Mouse (Mus musculus) E14TG2a.4 (cell line): ENCODE data around the gene Cyb5d1.

Experiments
- H3K27me3 ChIP-seq: 2 replicates; pipeline ENCODE4 v1.6.1; 2014; ENCODE audit warnings: low read length, control low read depth; ENCODE audit not compliant: insufficient read depth
- H3K36me3 ChIP-seq: 2 replicates; pipeline ENCODE4 v1.6.1; 2014; ENCODE audit warnings: low read length, control low read depth; ENCODE audit not compliant: insufficient read depth
- H3K4me1 ChIP-seq: replicated peaks from 2 replicates; pipeline ENCODE4 v1.6.1; 2014; ENCODE audit warnings: low read depth, low read length, control low read depth
- H3K4me3 ChIP-seq: replicated peaks from 2 replicates; pipeline ENCODE4 v1.5.1; 2014; ENCODE audit warnings: mild to moderate bottlenecking, low read length
- H3K9me3 ChIP-seq: 2 replicates; pipeline ENCODE4 v1.6.1; 2014; ENCODE audit warnings: low read length, control low read depth
- CTCF ChIP-seq: conservative IDR thresholded peaks from 2 replicates; pipeline ENCODE4 v1.5.1; 2014; ENCODE audit warnings: low read length
- NANOG ChIP-seq: IDR thresholded peaks from 2 replicates; pipeline ENCODE4 v1.6.1; 2014; ENCODE audit warnings: borderline replicate concordance, low read length, mixed read lengths
- POU5F1 ChIP-seq: IDR thresholded peaks from 2 replicates; pipeline ENCODE4 v1.6.1; 2014; ENCODE audit warnings: low read length, borderline replicate concordance

Cyb5d1 gene

DNA sequence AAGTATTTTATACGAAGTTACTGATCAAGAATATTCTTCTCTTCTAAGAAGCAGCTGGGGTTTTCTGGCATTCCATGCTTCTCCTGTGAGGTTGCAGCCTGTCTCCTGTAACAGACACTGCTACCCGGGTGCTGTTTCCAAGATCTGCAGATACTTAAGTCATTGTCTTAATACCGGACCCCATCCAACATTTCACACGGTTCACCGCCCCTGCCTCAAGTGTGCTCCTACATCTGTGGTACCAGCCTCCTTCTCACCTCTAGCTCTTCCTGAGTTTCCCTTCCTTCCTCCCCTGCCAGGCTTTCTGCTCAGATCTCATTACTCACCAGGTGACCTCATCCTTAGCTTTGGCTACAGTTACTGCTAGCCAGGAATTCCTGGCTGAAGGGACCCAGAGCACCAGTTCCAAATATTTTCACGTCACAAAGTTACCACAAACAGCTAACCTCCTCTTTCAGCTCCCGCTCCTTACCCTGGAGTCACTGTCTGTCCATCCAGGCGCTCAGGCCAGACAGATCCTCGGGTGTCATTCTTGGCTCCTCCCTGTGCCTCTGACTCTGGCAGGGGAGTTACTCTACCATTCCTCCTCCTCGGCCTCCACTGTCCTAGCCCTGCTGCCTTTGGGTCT is 12.8 kb downstream of the Cyb5d1 start:
- TF ChIP-seq CTCF (no peak), POU5F1 (no peak), NANOG (no peak)
- Histone ChIP-seq H3K27me3 (no peaks in the 10 kb centered on the region), H3K9me3 (no peaks in the 10 kb centered on the region), H3K36me3 (peaks cover 3% of the 10 kb centered on the region; the same call in 1 of the 2 replicates), H3K4me3 (no peak overlapping the region), H3K4me1 (peaks cover 7% of the 10 kb centered on the region)

DNA sequence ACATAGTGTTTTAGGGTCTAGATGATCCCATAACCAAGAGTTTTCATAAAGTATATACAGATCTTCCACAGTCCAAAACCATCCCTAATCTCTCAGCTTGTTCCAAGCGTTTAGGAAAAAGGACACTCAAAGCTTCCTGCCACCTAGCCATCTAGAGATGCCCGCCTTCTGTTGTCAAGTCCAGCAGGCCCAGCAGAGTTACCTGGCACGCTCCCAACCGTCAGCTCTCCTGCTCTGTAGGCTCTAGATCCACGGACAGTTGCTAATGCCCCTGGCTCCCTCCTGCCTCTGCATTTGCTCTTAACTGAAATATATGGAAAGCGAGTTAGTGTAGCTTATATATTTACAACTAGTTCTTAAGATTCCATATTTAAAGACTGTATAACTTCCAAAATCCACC is 14.1 kb downstream of the Cyb5d1 start:
- no peaks in the 10 kb centered on the region for H3K9me3 ChIP-seq
- TF ChIP-seq POU5F1, result no peak
- no peak for TF ChIP-seq NANOG
- no peak for TF ChIP-seq CTCF
- H3K36me3 ChIP-seq, result peaks cover 3% of the 10 kb centered on the region; the same call in 1 of the 2 replicates
- peaks cover 7% of the 10 kb centered on the region for H3K4me1 ChIP-seq
- no peaks in the 10 kb centered on the region for H3K27me3 ChIP-seq
- H3K4me3 ChIP-seq, result no peak overlapping the region

DNA sequence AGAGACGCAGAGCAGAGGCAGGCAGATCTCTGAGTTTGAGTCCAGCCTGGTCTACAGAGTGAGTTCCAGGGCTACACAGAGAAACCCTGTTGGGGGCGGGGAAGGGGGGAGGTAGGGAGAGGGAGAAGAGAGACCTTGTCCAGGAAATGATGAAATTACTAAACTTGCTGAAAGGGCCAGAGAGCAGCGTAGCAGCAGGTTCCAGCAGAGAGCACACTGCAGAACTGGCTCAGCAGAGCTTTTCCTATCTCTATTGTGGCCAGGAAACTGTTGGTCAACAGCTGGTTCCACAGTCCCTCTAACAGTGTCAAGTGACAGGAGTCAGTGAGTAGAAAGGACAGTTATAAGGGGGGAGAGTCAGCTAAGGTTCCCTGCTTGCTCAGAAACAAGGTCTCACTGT is 15.8 kb downstream of the Cyb5d1 start:
- TF ChIP-seq CTCF (no peak), NANOG (no peak), POU5F1 (no peak)

DNA sequence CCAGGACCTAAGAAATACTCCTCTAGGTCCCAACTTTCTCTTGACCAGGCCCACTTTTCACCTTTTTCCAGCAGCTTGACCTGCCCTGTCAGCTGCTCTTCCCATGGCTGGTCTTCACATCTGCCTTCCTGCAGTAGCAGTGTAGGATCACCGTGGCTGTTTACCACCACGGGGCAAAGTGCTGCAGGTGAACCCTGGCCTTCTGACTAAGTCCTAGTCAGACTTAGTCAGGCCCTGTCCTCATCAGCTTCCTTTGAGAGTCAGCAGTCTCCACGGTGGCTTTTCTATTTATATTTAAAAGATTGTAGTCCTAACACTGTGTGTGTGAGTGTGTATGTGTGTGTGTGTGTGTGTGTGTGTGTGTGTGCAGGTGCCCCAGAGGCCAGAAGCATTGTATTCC is 17.7 kb downstream of the Cyb5d1 start:
- Histone ChIP-seq H3K4me3 (no peak overlapping the region), H3K36me3 (no peaks in the 10 kb centered on the region), H3K27me3 (peaks cover 4% of the 10 kb centered on the region; the same call in 1 of the 2 replicates), H3K9me3 (no peaks in the 10 kb centered on the region), H3K4me1 (peaks cover 13% of the 10 kb centered on the region)
- TF ChIP-seq CTCF (no peak), NANOG (no peak), POU5F1 (no peak)

More for the DNA sequence above, 15.8 kb downstream of the Cyb5d1 start:
- Histone ChIP-seq H3K4me3 (no peak overlapping the region), H3K36me3 (peaks cover 3% of the 10 kb centered on the region; the same call in 1 of the 2 replicates), H3K4me1 (peaks cover 7% of the 10 kb centered on the region), H3K9me3 (no peaks in the 10 kb centered on the region), H3K27me3 (no peaks in the 10 kb centered on the region; the same call in 1 of the 2 replicates)

DNA sequence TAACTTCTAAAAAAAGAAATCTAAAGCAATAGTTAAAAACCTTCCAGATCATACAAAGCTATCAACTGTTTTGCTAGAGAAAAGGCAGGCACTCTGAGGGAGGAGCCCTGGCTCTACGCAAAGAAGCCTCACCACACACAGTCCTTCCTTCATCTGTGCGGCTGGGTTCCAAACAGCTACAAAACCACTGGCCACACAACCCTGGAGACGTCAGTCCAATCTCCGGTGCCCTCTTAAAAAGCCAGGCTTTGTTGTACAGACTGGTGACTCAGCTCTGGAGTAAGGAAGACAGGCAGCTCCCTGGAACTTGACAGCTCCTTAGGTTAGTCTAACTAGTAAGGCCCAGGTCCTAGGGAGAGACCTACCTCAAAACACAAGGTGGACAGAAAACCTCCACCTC is 19.8 kb downstream of the Cyb5d1 start:
- Histone ChIP-seq H3K4me3 (no peak overlapping the region), H3K27me3 (peaks cover 23% of the 10 kb centered on the region), H3K4me1 (peaks cover 30% of the 10 kb centered on the region), H3K9me3 (no peaks in the 10 kb centered on the region), H3K36me3 (no peaks in the 10 kb centered on the region)
- TF ChIP-seq POU5F1 (no peak), NANOG (no peak), CTCF (no peak)

DNA sequence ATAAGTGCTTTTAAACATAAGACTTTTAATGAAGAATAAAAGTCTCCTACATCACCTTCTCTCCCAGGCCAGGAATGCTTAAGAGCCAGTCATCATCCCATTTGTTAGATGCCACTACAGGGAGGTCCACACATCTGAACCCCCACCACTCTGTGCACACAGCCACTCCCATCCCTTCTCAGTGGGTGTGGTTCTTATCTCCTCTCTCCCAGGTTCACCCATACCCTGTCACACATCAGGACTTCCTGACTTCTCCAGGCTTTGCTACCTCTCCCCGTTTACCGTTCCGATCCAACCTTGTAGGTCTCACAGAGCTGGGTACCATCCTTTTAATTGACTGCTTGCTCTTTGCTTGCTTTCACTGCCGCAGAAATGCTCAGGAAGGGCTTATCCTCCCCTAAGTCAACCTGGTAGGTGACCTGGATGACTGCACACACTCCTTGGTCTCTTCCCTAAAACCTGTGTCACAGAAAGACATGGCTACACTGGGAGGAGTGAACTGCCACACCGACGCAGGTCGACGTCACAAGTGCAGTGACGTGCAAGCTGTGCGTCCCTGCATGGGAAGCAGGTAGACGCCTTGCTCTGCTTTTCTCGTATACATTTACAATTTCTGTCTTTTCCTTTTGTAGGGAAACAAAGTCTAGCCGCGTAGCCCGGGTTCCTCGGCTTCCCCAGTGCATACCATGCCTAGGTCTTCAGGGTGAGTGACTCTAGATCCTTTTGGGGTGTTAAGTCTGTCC is 22.0 kb downstream of the Cyb5d1 start:
- H3K27me3 ChIP-seq, result peaks cover 32% of the 10 kb centered on the region
- peaks cover 31% of the 10 kb centered on the region for H3K4me1 ChIP-seq
- TF ChIP-seq NANOG (no peak), CTCF (no peak), POU5F1 (no peak)
- no peaks in the 10 kb centered on the region for H3K9me3 ChIP-seq
- peak overlapping the region; percentile 32; the same call in 1 of the 2 replicates for H3K4me3 ChIP-seq
- H3K36me3 ChIP-seq, result no peaks in the 10 kb centered on the region

DNA sequence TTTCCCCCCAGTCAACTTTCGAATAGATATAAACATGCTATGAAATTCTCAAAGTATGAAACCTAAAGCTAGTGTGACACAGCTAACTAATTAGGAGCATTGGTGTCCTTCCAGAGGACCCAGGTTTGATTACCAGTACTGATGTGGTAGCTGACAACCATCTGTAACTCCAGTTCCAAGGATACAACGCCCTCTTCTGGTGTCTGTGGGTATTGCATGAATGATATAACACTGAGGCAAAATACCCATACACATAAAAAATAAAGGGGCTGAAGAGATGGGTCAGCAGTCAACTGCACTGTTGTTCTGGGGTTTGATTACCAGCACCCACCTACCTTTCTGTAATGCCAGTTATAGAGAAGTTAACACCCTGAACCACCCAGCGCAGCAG is 22.7 kb downstream of the Cyb5d1 start:
- H3K4me1 ChIP-seq, result peaks cover 37% of the 10 kb centered on the region
- no peak overlapping the region for H3K4me3 ChIP-seq
- no peak for TF ChIP-seq POU5F1
- TF ChIP-seq CTCF, result peak; percentile 71
- no peaks in the 10 kb centered on the region for H3K9me3 ChIP-seq
- no peaks in the 10 kb centered on the region for H3K36me3 ChIP-seq
- peaks cover 38% of the 10 kb centered on the region for H3K27me3 ChIP-seq

DNA sequence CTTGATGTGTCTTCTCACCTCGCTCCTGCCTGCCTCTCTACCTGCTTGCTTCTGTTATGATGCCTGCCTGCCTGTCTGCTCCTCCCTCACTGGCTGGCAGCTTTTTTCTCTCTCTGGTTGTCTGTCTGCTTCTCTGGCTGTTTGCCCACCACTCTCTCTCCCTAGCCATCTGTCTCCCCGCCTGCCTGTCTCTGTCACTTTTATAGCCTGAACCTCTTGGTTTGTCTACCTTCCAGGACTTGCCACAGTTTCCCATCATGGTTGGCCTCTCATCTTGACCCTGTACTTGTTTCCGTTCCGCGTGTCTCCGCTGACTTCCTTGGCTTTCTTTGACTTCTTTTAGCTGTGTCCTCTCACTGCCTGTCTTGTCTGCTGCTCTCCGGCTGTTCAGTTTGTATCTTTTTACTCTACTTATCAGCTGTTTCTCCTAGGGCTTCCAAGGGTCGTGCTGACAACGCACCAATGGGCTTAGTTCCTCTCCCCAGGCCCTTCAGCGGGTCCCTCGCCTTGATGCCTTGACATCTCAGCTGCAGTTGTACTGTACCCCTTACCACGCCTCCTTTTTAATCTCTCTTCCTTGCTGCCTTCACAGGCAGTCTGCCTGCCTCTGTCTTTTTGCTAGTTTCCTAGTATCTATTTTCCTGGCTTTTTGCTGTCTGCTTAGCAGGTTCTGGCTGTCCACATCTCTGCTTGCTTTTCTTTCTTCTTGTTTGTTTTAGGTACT is 23.2 kb downstream of the Cyb5d1 start:
- Histone ChIP-seq H3K9me3 (no peaks in the 10 kb centered on the region), H3K4me1 (peaks cover 42% of the 10 kb centered on the region), H3K36me3 (no peaks in the 10 kb centered on the region), H3K27me3 (peaks cover 43% of the 10 kb centered on the region), H3K4me3 (0 out of 2 replicates have a peak overlapping the region, but pooled peaks have one; percentile 3)
- TF ChIP-seq CTCF (no peak), NANOG (no peak), POU5F1 (no peak)
